Mouse (Mus musculus) hindbrain, postnatal 0 days (tissue): ENCODE results near the gene Farp1. TPM values are rescaled to one million over a fixed set of nuclear protein-coding genes. Genes with fewer than 3 reads are reported as not detected.

Experiments used
- ATAC-seq: fragments of 200-750 bp; cut with Nextera tagmentation; 2 replicates; pipeline ENCODE4 v1.8.0; 2017; ENCODE audit warnings: mild to moderate bottlenecking, moderate TSS enrichment, moderate library complexity
- DNase-seq: peaks from one replicate; pipeline ENCODE4 v3.0.0-alpha.2; 2015; ENCODE audit warnings: low spot score
- H3K27ac ChIP-seq: fragments of 300-500 bp; sonication (generic); 2 replicates; pipeline ENCODE4 v1.5.1; 2014; ENCODE audit warnings: mild to moderate bottlenecking
- H3K27me3 ChIP-seq: fragments of 300-500 bp; sonication (generic); 2 replicates; pipeline ENCODE4 v1.6.1; 2014; ENCODE audit warnings: low read length, mixed read lengths; ENCODE audit not compliant: insufficient read depth
- H3K36me3 ChIP-seq: fragments of 300-500 bp; sonication (generic); 2 replicates; pipeline ENCODE4 v1.6.1; 2014; ENCODE audit warnings: low read length, mixed read lengths; ENCODE audit not compliant: insufficient read depth
- H3K4me1 ChIP-seq: fragments of 300-500 bp; sonication (generic); 2 replicates; pipeline ENCODE4 v1.6.1; 2014; ENCODE audit warnings: antibody characterized with exemption, low read length, mixed read lengths; ENCODE audit not compliant: insufficient read depth
- H3K4me2 ChIP-seq: fragments of 300-500 bp; sonication (generic); 2 replicates; pipeline ENCODE4 v1.6.1; 2014; ENCODE audit warnings: low read depth, mild to moderate bottlenecking, low read length, moderate library complexity, mixed read lengths
- H3K4me3 ChIP-seq: fragments of 300-500 bp; sonication (generic); 2 replicates; pipeline ENCODE4 v1.5.1; 2014; ENCODE audit warnings: low read length
- H3K9ac ChIP-seq: fragments of 300-500 bp; sonication (generic); replicated peaks from 2 replicates; pipeline ENCODE4 v1.6.1; 2014; ENCODE audit warnings: mild to moderate bottlenecking, low read length, moderate library complexity, mixed read lengths
- H3K9me3 ChIP-seq: fragments of 300-500 bp; sonication (generic); 2 replicates; pipeline ENCODE4 v1.6.1; 2016; ENCODE audit warnings: low read length, mixed read lengths
- CTCF ChIP-seq: IDR thresholded peaks from 2 replicates; pipeline ENCODE4 v1.5.1; 2016; ENCODE audit warnings: antibody characterized with exemption, control low read depth, low read depth
- WGBS: fragments of 180-500 bp; shearing (Covaris S2); extraction: QIAGEN DNeasy Blood & Tissue Kit; methylation state at CpG from one replicate; pipeline ENCODE4 v1.1.7; 2014; 5-methylcytosine and 5-hydroxymethylcytosine counted together
- polyA plus RNA-seq: library from polyadenylated mRNA; unstranded; fragments of >200 nt; fragmentation: Nextera tagmentation; extraction: Ambion mirVana; gene quantifications from 2 replicates; pipeline ENCODE4 v1.2.1, GENCODE M21; 2015
- total RNA-seq: library from RNA; depleted of rRNA; stranded (reverse); fragments of >200 nt; gene quantifications from 2 replicates; pipeline ENCODE4 v1.2.3, GENCODE M21; 2014

Gene Farp1
- total and polyA plus RNA-seq, 2 experiments from 2014 or later, result 31.7 to 99.0 TPM

DNA sequence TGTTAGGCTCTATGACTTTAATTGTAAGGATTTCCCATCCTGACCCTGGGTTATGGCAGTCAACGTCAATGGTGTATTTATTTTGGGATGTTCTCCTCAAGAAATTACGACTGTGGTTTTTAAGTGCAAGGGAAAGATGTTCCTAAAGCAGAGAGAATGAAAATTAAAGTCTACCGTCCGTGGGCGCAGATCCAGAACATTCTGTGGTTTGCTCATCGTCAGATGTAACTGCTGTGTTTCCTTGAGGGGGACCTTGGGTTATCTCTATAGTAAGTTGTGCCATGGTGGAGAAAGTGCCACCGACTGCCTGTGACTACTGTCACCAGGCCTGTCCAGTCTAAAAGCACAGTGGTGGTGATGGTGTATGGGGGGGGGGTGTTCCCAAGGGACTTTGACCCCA is 221.9 kb downstream of the Farp1 start:
- H3K9ac ChIP-seq, result no peak overlapping the region
- H3K27ac ChIP-seq, result no peak overlapping the region
- H3K4me1 ChIP-seq, result no peaks in the 10 kb centered on the region
- H3K36me3 ChIP-seq, result peaks cover 13% of the 10 kb centered on the region; the same call in 1 of the 2 replicates
- DNase-seq (no peak), ATAC-seq (no peak)
- no peaks in the 10 kb centered on the region for H3K9me3 ChIP-seq
- no peak for TF ChIP-seq CTCF
- no peaks in the 10 kb centered on the region for H3K27me3 ChIP-seq
- WGBS, result 94% methylated on average over 7 of the region's 7 CpGs
- H3K4me3 ChIP-seq, result no peak overlapping the region
- no peak overlapping the region for H3K4me2 ChIP-seq

DNA sequence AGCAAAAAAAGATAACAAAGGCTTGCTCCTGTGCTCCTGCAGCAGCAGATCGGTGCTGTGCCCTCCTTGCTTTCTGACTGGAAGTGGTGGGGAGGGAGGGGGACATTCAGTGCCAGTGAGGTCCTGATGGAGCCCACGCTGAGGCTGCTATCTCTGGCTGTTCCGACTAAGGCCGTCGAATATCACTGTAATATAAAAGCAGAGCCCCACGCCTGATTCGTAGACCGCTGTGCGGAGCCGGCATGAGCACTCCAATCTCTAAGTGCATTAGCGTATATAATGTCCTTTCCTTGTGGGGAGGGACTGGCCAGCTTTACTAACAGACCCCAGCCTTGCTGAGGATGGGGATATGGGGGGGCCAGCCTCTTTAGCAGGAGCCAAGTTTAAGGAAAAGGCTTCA is 224.3 kb downstream of the Farp1 start:
- Histone ChIP-seq H3K27ac (peak overlapping the region; percentile 41), H3K27me3 (no peaks in the 10 kb centered on the region), H3K36me3 (peaks cover 18% of the 10 kb centered on the region; the same call in 1 of the 2 replicates), H3K4me3 (no peak overlapping the region), H3K4me1 (no peaks in the 10 kb centered on the region), H3K4me2 (no peak overlapping the region), H3K9ac (no peak overlapping the region), H3K9me3 (no peaks in the 10 kb centered on the region)
- peak; percentile 25; the same call in 1 of the 2 replicates for ATAC-seq
- DNase-seq, result no peak
- WGBS, result 53% methylated on average over 11 of the region's 11 CpGs
- no peak for TF ChIP-seq CTCF

DNA sequence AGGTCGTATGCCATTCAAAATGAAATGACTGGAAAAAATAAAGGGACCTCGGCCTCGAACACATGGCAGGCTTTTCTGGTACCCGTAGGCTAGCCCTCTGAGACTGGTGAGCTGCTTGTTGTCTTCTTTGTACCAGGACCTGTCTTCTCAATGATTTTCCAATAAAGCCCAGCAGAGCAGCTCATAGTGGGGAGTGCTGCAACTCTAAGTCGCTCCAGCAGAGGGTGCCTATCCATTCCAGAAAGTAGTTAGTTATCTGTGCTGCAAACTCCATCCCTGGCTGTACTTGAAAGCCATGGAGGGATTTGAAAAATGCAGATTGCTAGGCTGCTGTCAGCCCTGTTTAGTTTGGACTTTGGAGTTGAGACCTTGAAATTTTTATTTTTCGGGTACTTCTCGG is 224.8 kb downstream of the Farp1 start:
- H3K9me3 ChIP-seq, result no peaks in the 10 kb centered on the region
- no peaks in the 10 kb centered on the region for H3K4me1 ChIP-seq
- H3K4me3 ChIP-seq, result no peak overlapping the region
- DNase-seq (peak; percentile 83), ATAC-seq (peak; percentile 72)
- peak; percentile 82 for TF ChIP-seq CTCF
- peak overlapping the region; percentile 41; the same call in 1 of the 2 replicates for H3K27ac ChIP-seq
- no peak overlapping the region for H3K9ac ChIP-seq
- WGBS, result 43% methylated on average over 7 of the region's 7 CpGs
- H3K36me3 ChIP-seq, result peaks cover 18% of the 10 kb centered on the region; the same call in 1 of the 2 replicates
- H3K4me2 ChIP-seq, result no peak overlapping the region
- no peaks in the 10 kb centered on the region for H3K27me3 ChIP-seq

DNA sequence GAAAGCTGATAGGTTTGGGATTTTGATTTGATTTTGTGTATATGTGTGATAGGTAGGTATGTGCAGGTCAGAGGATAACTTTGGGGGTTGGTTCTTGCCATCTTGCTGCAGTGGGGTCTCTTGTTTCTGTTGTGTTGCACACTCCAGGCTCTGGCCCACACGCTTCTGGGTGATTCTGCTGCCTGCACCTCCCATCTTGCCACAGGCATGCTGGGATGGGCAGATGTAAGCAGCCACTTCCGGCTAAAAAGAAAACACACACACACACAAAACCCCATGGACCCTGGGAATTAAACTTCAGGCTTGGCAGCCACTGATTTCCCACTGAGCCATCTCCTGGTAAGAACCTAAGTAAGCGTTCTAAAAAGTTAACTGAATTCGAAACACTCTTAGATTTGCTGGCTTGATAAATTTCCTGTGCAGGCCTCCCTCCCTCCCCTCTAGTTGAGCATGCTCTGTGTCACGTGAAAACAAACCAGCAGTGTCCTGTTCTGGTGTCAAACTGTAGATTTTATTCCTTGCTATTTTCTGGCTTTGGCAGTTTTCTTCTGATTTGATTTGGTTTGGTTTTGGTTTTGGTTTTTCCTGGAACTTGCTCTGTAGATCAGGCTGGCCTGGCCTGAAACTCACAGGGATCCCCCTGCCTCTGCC is 226.4 kb downstream of the Farp1 start:
- no peak for ATAC-seq
- no peak for DNase-seq
- Histone ChIP-seq H3K9ac (no peak overlapping the region), H3K4me3 (no peak overlapping the region), H3K27me3 (no peaks in the 10 kb centered on the region), H3K9me3 (no peaks in the 10 kb centered on the region), H3K4me2 (no peak overlapping the region), H3K36me3 (peaks cover 10% of the 10 kb centered on the region; the same call in 1 of the 2 replicates), H3K4me1 (no peaks in the 10 kb centered on the region), H3K27ac (no peak overlapping the region)
- TF ChIP-seq CTCF, result no peak
- WGBS, result 55% methylated on average over 5 of the region's 5 CpGs

DNA sequence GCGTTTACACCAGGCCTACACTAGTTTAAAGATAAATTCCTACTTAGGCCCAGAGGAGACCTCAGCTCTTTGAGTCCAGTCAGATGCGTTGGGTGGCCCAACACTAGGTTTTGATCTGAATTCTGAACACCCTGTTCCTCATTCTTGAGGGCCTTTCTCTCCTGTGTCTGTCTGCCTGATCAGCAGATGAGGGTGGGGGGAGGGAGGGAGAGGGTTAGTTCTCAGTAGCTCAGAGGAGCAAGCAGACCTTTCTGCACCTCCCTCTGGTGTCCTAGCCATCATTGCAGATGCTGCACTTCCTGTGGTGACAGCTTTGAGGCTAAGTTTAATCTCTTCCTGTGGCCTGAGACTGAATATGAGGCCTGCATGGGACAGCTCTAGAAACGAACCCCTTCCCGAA is 227.6 kb downstream of the Farp1 start:
- Histone ChIP-seq H3K4me3 (no peak overlapping the region), H3K36me3 (peaks cover 5% of the 10 kb centered on the region; the same call in 1 of the 2 replicates), H3K27me3 (no peaks in the 10 kb centered on the region), H3K27ac (no peak overlapping the region), H3K9ac (no peak overlapping the region), H3K4me2 (no peak overlapping the region), H3K4me1 (no peaks in the 10 kb centered on the region), H3K9me3 (no peaks in the 10 kb centered on the region)
- ATAC-seq, result no peak
- TF ChIP-seq CTCF, result 0 out of 2 replicates have a peak, but pooled peaks have one; percentile 7
- WGBS, result 70% methylated on average over 4 of the region's 4 CpGs
- DNase-seq, result no peak

DNA sequence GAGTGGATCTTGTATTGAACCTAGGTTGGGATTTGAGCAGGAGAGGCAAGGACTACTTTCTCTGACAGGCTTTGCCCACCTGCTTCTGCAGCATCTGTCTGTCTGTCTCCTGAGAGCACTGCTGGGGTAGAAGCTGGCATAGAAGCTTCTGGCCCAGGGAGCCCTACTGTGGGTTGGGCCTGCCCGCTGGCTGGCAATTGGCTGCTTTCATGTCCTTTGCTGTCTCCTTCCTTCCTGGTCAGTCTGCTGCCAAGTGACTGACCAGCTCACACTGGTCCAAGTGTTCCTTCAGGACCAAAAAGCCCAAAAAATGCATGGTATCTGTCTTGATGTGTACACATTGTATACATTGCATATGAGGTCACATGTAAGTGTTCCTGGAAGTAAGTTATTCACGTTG is 228.9 kb downstream of the Farp1 start:
- H3K27ac ChIP-seq, result 0 out of 2 replicates have a peak overlapping the region, but pooled peaks have one; percentile 11
- no peak for ATAC-seq
- no peak for DNase-seq
- H3K9me3 ChIP-seq, result no peaks in the 10 kb centered on the region
- H3K4me2 ChIP-seq, result no peak overlapping the region
- WGBS, result 74% methylated on average over 2 of the region's 2 CpGs
- no peaks in the 10 kb centered on the region for H3K27me3 ChIP-seq
- H3K9ac ChIP-seq, result no peak overlapping the region
- peaks cover 5% of the 10 kb centered on the region; the same call in 1 of the 2 replicates for H3K36me3 ChIP-seq
- H3K4me3 ChIP-seq, result no peak overlapping the region
- no peak for TF ChIP-seq CTCF
- no peaks in the 10 kb centered on the region for H3K4me1 ChIP-seq

DNA sequence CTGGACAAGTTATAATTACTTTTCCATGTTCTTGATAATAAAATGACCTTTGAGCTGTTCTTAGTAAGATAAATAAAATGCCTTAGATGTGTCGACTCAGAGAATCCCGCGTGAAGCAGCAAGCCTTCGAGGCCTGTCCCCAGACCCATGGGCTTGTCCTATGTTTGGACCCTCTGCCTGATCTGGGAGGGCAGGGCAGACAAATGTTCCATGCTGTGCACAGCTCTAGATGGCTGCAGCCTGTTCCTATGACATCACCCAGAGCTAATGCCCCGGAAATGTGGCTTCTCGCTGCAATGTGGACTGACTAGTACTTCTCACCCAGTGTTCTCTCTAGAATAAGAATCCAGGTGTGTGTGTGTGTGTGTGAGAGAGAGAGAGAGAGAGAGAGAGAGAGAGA is 229.5 kb downstream of the Farp1 start:
- no peak for DNase-seq

More for the DNA sequence above, 229.5 kb downstream of the Farp1 start:
- H3K4me3 ChIP-seq, result no peak overlapping the region
- no peak overlapping the region for H3K4me2 ChIP-seq
- no peaks in the 10 kb centered on the region for H3K4me1 ChIP-seq
- no peak overlapping the region for H3K9ac ChIP-seq
- H3K27me3 ChIP-seq, result no peaks in the 10 kb centered on the region
- ATAC-seq, result no peak
- H3K9me3 ChIP-seq, result no peaks in the 10 kb centered on the region
- WGBS, result 78% methylated on average over 6 of the region's 6 CpGs
- no peak overlapping the region for H3K27ac ChIP-seq
- peaks cover 5% of the 10 kb centered on the region; the same call in 1 of the 2 replicates for H3K36me3 ChIP-seq
- TF ChIP-seq CTCF, result no peak
